Mouse (Mus musculus): ENCODE measurements around the gene Smad1. TPM values are rescaled to one million over a fixed set of nuclear protein-coding genes. Genes with fewer than 3 reads are reported as not detected.

Smad1 gene
- polyA plus RNA-seq, 1 experiment, result not detected

- Histone ChIP-seq H3K27ac (ENCODE audit: insufficient read depth, low read depth, low read length) (no peak overlapping the region), H3K4me3 (ENCODE audit: insufficient read depth, low read depth, low read length) (no peak overlapping the region), H3K4me1 (ENCODE audit: control insufficient read depth, insufficient read depth, low read length) (peaks cover 40% of the 10 kb centered on the region)
- TF ChIP-seq POLR2A (IDR thresholded peaks at IDR 0.05; ENCODE audit: insufficient read depth, low read depth, low read length), result no peak
- TF ChIP-seq CTCF (IDR thresholded peaks at IDR 0.05; ENCODE audit: insufficient read depth, low read depth, low read length), result no peak
- WGBS, result 83% methylated on average over 6 of the region's 6 CpGs
Measured at GRCm38 (mm10) chr8:79386358-79386757, 13.0 kb downstream of the Smad1 start.

GRCm38 (mm10) chr8:79384276-79385271 is 14.7 kb downstream of the Smad1 start:
- TF ChIP-seq POLR2A (IDR thresholded peaks at IDR 0.05; ENCODE audit: insufficient read depth, low read depth, low read length) (no peak), CTCF (IDR thresholded peaks at IDR 0.05; ENCODE audit: insufficient read depth, low read depth, low read length) (no peak)
- 65% methylated on average over 25 of the region's 25 CpGs for WGBS
- peaks cover 37% of the 10 kb centered on the region for H3K4me1 ChIP-seq (ENCODE audit: control insufficient read depth, insufficient read depth, low read length)
- H3K4me3 ChIP-seq (ENCODE audit: insufficient read depth, low read depth, low read length), result no peak overlapping the region
- H3K27ac ChIP-seq (ENCODE audit: insufficient read depth, low read depth, low read length), result no peak overlapping the region

- H3K27ac ChIP-seq (ENCODE audit: insufficient read depth, low read depth, low read length), result no peak overlapping the region
- peaks cover 36% of the 10 kb centered on the region for H3K4me1 ChIP-seq (ENCODE audit: control insufficient read depth, insufficient read depth, low read length)
- WGBS, result 49% methylated on average over 8 of the region's 8 CpGs
- TF ChIP-seq CTCF (IDR thresholded peaks at IDR 0.05; ENCODE audit: insufficient read depth, low read depth, low read length), result no peak
- no peak for TF ChIP-seq POLR2A (IDR thresholded peaks at IDR 0.05; ENCODE audit: insufficient read depth, low read depth, low read length)
- no peak overlapping the region for H3K4me3 ChIP-seq (ENCODE audit: insufficient read depth, low read depth, low read length)
Measured at GRCm38 (mm10) chr8:79382857-79383262, 16.5 kb downstream of the Smad1 start.

- Histone ChIP-seq H3K4me1 (ENCODE audit: control insufficient read depth, insufficient read depth, low read length) (peaks cover 41% of the 10 kb centered on the region), H3K4me3 (ENCODE audit: insufficient read depth, low read depth, low read length) (no peak overlapping the region), H3K27ac (ENCODE audit: insufficient read depth, low read depth, low read length) (no peak overlapping the region)
- WGBS, result 44% methylated on average over 6 of the region's 6 CpGs
- TF ChIP-seq POLR2A (IDR thresholded peaks at IDR 0.05; ENCODE audit: insufficient read depth, low read depth, low read length) (no peak), CTCF (IDR thresholded peaks at IDR 0.05; ENCODE audit: insufficient read depth, low read depth, low read length) (no peak)
Measured at GRCm38 (mm10) chr8:79381771-79382170, 17.5 kb downstream of the Smad1 start.

GRCm38 (mm10) chr8:79380386-79380785 is 18.9 kb downstream of the Smad1 start:
- WGBS, result 91% methylated on average over 1 of the region's 1 CpGs
- H3K4me1 ChIP-seq (ENCODE audit: control insufficient read depth, insufficient read depth, low read length), result peaks cover 38% of the 10 kb centered on the region

GRCm38 (mm10) chr8:79379971-79380370 is 19.3 kb downstream of the Smad1 start:
- WGBS, result 85% methylated on average over 14 of the region's 14 CpGs
- H3K4me3 ChIP-seq (ENCODE audit: insufficient read depth, low read depth, low read length), result no peak overlapping the region
- peaks cover 34% of the 10 kb centered on the region for H3K4me1 ChIP-seq (ENCODE audit: control insufficient read depth, insufficient read depth, low read length)
- no peak for TF ChIP-seq CTCF (IDR thresholded peaks at IDR 0.05; ENCODE audit: insufficient read depth, low read depth, low read length)
- TF ChIP-seq POLR2A (IDR thresholded peaks at IDR 0.05; ENCODE audit: insufficient read depth, low read depth, low read length), result no peak
- H3K27ac ChIP-seq (ENCODE audit: insufficient read depth, low read depth, low read length), result no peak overlapping the region

More at GRCm38 (mm10) chr8:79380386-79380785, 18.9 kb downstream of the Smad1 start:
- Histone ChIP-seq H3K4me3 (ENCODE audit: insufficient read depth, low read depth, low read length) (no peak overlapping the region), H3K27ac (ENCODE audit: insufficient read depth, low read depth, low read length) (no peak overlapping the region)
- TF ChIP-seq CTCF (IDR thresholded peaks at IDR 0.05; ENCODE audit: insufficient read depth, low read depth, low read length) (no peak), POLR2A (IDR thresholded peaks at IDR 0.05; ENCODE audit: insufficient read depth, low read depth, low read length) (no peak)

- H3K4me1 ChIP-seq (ENCODE audit: control insufficient read depth, insufficient read depth, low read length), result peaks cover 31% of the 10 kb centered on the region
- TF ChIP-seq POLR2A (IDR thresholded peaks at IDR 0.05; ENCODE audit: insufficient read depth, low read depth, low read length) (no peak), CTCF (IDR thresholded peaks at IDR 0.05; ENCODE audit: insufficient read depth, low read depth, low read length) (no peak)
- H3K27ac ChIP-seq (ENCODE audit: insufficient read depth, low read depth, low read length), result no peak overlapping the region
- WGBS, result 84% methylated on average over 9 of the region's 9 CpGs
- H3K4me3 ChIP-seq (ENCODE audit: insufficient read depth, low read depth, low read length), result no peak overlapping the region
Measured at GRCm38 (mm10) chr8:79376648-79377047, 22.7 kb downstream of the Smad1 start.

- 74% methylated on average over 5 of the region's 5 CpGs for WGBS
- Histone ChIP-seq H3K4me3 (ENCODE audit: insufficient read depth, low read depth, low read length) (no peak overlapping the region), H3K4me1 (ENCODE audit: control insufficient read depth, insufficient read depth, low read length) (peaks cover 31% of the 10 kb centered on the region), H3K27ac (ENCODE audit: insufficient read depth, low read depth, low read length) (no peak overlapping the region)
- TF ChIP-seq POLR2A (IDR thresholded peaks at IDR 0.05; ENCODE audit: insufficient read depth, low read depth, low read length), result no peak
- no peak for TF ChIP-seq CTCF (IDR thresholded peaks at IDR 0.05; ENCODE audit: insufficient read depth, low read depth, low read length)
Measured at GRCm38 (mm10) chr8:79375775-79376123, 23.6 kb downstream of the Smad1 start.

GRCm38 (mm10) chr8:79375074-79375774 is 24.1 kb downstream of the Smad1 start:
- Histone ChIP-seq H3K27ac (ENCODE audit: insufficient read depth, low read depth, low read length) (no peak overlapping the region), H3K4me3 (ENCODE audit: insufficient read depth, low read depth, low read length) (no peak overlapping the region), H3K4me1 (ENCODE audit: control insufficient read depth, insufficient read depth, low read length) (peaks cover 35% of the 10 kb centered on the region)
- no peak for TF ChIP-seq POLR2A (IDR thresholded peaks at IDR 0.05; ENCODE audit: insufficient read depth, low read depth, low read length)
- no peak for TF ChIP-seq CTCF (IDR thresholded peaks at IDR 0.05; ENCODE audit: insufficient read depth, low read depth, low read length)
- 82% methylated on average over 13 of the region's 13 CpGs for WGBS

Measured in olfactory bulb, adult 2 months (tissue).